Mouse (Mus musculus) neural tube, embryonic 11.5 days (tissue): Measurements from ENCODE around the gene Timp3. TPM values are rescaled to one million over a fixed set of nuclear protein-coding genes. Genes with fewer than 3 reads are reported as not detected.
A peak's percentile ranks its signal among the peaks of the same experiment; 100 is the strongest.

Experiments used
- ATAC-seq: fragments of 200-750 bp; cut with Nextera tagmentation; 2 replicates; pipeline ENCODE4 v1.8.0; 2017; ENCODE audit warnings: moderate number of reproducible peaks, mild to moderate bottlenecking, moderate TSS enrichment, moderate library complexity; ENCODE audit not compliant: insufficient read depth, low FRiP score, low TSS enrichment
- DNase-seq: peaks from one replicate; pipeline ENCODE4 v3.0.0-alpha.2; 2015; ENCODE audit warnings: low spot score
- H3K27ac ChIP-seq: fragments of 300-500 bp; sonication (generic); 2 replicates; pipeline ENCODE4 v1.5.1; 2014; ENCODE audit warnings: low read depth, mild to moderate bottlenecking, low read length
- H3K27me3 ChIP-seq: fragments of 300-500 bp; sonication (generic); 2 replicates; pipeline ENCODE4 v1.6.1; 2014; ENCODE audit warnings: mild to moderate bottlenecking, low read length, mixed read lengths; ENCODE audit not compliant: control insufficient read depth, insufficient read depth
- H3K36me3 ChIP-seq: fragments of 300-500 bp; sonication (generic); 2 replicates; pipeline ENCODE4 v1.6.1; 2014; ENCODE audit warnings: mild to moderate bottlenecking, low read length, moderate library complexity, mixed read lengths; ENCODE audit not compliant: control insufficient read depth, insufficient read depth
- H3K4me1 ChIP-seq: fragments of 300-500 bp; sonication (generic); 2 replicates; pipeline ENCODE4 v1.6.1; 2014; ENCODE audit warnings: low read length, mixed read lengths; ENCODE audit not compliant: control insufficient read depth, insufficient read depth
- H3K4me2 ChIP-seq: fragments of 300-500 bp; sonication (generic); 2 replicates; pipeline ENCODE4 v1.6.1; 2014; ENCODE audit warnings: low read depth, mild to moderate bottlenecking, moderate library complexity
- H3K4me3 ChIP-seq: fragments of 300-500 bp; sonication (generic); 2 replicates; pipeline ENCODE4 v1.5.1; 2014; ENCODE audit warnings: low read depth, low read length
- H3K9ac ChIP-seq: fragments of 300-500 bp; sonication (generic); 2 replicates; pipeline ENCODE4 v1.6.1; 2014; ENCODE audit warnings: mild to moderate bottlenecking, low read length
- H3K9me3 ChIP-seq: fragments of 300-500 bp; sonication (generic); 2 replicates; pipeline ENCODE4 v1.6.1; 2016; ENCODE audit warnings: low read length; ENCODE audit not compliant: control insufficient read depth
- WGBS: fragments of 180-500 bp; shearing (Covaris S2); extraction: QIAGEN DNeasy Blood & Tissue Kit; methylation state at CpG from one replicate; pipeline ENCODE4 v1.1.7; 2014; 5-methylcytosine and 5-hydroxymethylcytosine counted together
- polyA plus RNA-seq: library from polyadenylated mRNA; unstranded; fragments of >200 nt; fragmentation: Nextera tagmentation; extraction: Ambion mirVana; gene quantifications from 2 replicates; pipeline ENCODE4 v1.2.1, GENCODE M21; 2014

Gene Timp3
- polyA plus RNA-seq, 1 experiment from 2014 or later = 43.1 TPM

DNA sequence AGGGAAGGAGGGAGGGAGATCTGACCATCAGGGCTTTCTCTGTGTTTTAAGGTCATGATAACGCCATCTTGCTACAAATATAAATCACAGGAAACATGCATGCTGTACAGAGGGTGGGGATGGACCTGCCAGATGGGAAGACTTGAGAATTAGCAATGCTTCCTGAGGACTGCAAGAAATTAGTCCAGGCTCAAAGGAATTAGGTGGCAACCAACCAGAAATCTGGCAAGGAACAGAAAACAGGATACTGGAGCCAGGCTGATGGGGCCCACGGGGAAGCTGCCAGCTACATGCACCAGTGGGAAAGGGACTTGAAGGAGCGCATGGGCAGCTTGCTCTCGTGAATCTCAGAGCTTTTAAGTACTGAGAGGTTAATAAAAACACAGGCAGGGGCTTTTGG lies 59.5 kb downstream of the Timp3 start:
- Histone ChIP-seq H3K4me2 (no peak overlapping the region), H3K9me3 (no peaks in the 10 kb centered on the region), H3K4me3 (no peak overlapping the region), H3K9ac (no peak overlapping the region), H3K27ac (no peak overlapping the region), H3K4me1 (no peaks in the 10 kb centered on the region), H3K36me3 (no peaks in the 10 kb centered on the region), H3K27me3 (no peaks in the 10 kb centered on the region)
- WGBS = 58% methylated on average over 4 of the region's 4 CpGs
- DNase-seq (no peak), ATAC-seq (no peak)

GRCm38 (mm10) chr10:86363669-86364309 lies 63.6 kb downstream of the Timp3 start:
- H3K36me3 ChIP-seq = no peaks in the 10 kb centered on the region
- WGBS = 88% methylated on average over 8 of the region's 8 CpGs

DNA sequence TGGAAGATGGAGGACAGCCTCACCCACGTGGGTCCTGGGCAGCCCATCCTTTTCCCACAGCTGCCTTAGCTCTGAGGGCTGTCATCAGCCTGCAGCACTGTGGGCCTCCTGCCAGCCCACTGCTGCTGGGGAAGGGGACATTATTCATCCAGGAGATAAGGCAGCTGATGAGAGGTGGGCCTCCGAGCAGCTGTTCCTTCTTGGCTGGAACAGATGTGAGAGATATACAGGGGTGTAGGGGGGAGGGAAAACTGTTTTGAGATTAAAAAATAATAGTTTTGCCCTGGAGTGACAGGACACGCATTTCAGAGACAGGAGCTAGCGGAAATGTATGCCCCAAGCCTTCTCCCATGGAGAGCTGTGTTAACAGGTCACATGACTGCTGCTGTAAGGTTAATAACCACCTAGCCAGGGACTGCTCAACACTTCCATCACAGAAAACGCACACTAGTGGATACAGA lies 65.5 kb downstream of the Timp3 start:
- Histone ChIP-seq H3K27me3 (no peaks in the 10 kb centered on the region), H3K4me2 (no peak overlapping the region), H3K9ac (no peak overlapping the region), H3K9me3 (no peaks in the 10 kb centered on the region), H3K27ac (no peak overlapping the region), H3K36me3 (no peaks in the 10 kb centered on the region), H3K4me3 (no peak overlapping the region), H3K4me1 (no peaks in the 10 kb centered on the region)
- ATAC-seq = no peak
- DNase-seq = peak; percentile 52
- 54% methylated on average over 5 of the region's 5 CpGs for WGBS

More at GRCm38 (mm10) chr10:86363669-86364309, 63.6 kb downstream of the Timp3 start:
- Histone ChIP-seq H3K4me2 (no peak overlapping the region), H3K9me3 (no peaks in the 10 kb centered on the region), H3K9ac (no peak overlapping the region), H3K27me3 (no peaks in the 10 kb centered on the region), H3K4me3 (no peak overlapping the region), H3K4me1 (no peaks in the 10 kb centered on the region), H3K27ac (no peak overlapping the region)
- no peak for DNase-seq
- no peak for ATAC-seq

- 71% methylated on average over 4 of the region's 4 CpGs for WGBS
- no peaks in the 10 kb centered on the region for H3K27me3 ChIP-seq
- no peaks in the 10 kb centered on the region for H3K4me1 ChIP-seq
- H3K4me3 ChIP-seq = no peak overlapping the region
- H3K27ac ChIP-seq = no peak overlapping the region
- no peak overlapping the region for H3K9ac ChIP-seq
- H3K9me3 ChIP-seq = no peaks in the 10 kb centered on the region
- ATAC-seq = no peak
- H3K36me3 ChIP-seq = no peaks in the 10 kb centered on the region
- H3K4me2 ChIP-seq = no peak overlapping the region
- no peak for DNase-seq
Observed at GRCm38 (mm10) chr10:86367346-86367745, 67.2 kb downstream of the Timp3 start.

- Histone ChIP-seq H3K4me3 (no peak overlapping the region), H3K36me3 (no peaks in the 10 kb centered on the region), H3K4me1 (no peaks in the 10 kb centered on the region), H3K9ac (no peak overlapping the region), H3K4me2 (no peak overlapping the region), H3K27me3 (no peaks in the 10 kb centered on the region), H3K27ac (no peak overlapping the region), H3K9me3 (no peaks in the 10 kb centered on the region)
- ATAC-seq (no peak), DNase-seq (peak; percentile 26)
- 73% methylated on average over 12 of the region's 12 CpGs for WGBS
Observed at GRCm38 (mm10) chr10:86368811-86369210, 68.6 kb downstream of the Timp3 start.

- Histone ChIP-seq H3K27me3 (no peaks in the 10 kb centered on the region), H3K4me2 (no peak overlapping the region), H3K9ac (no peak overlapping the region), H3K36me3 (no peaks in the 10 kb centered on the region), H3K27ac (no peak overlapping the region), H3K4me3 (no peak overlapping the region), H3K4me1 (no peaks in the 10 kb centered on the region), H3K9me3 (no peaks in the 10 kb centered on the region)
- WGBS = 76% methylated on average over 4 of the region's 4 CpGs
- no peak for ATAC-seq
- no peak for DNase-seq
Observed at GRCm38 (mm10) chr10:86369346-86369745, 69.2 kb downstream of the Timp3 start.

DNA sequence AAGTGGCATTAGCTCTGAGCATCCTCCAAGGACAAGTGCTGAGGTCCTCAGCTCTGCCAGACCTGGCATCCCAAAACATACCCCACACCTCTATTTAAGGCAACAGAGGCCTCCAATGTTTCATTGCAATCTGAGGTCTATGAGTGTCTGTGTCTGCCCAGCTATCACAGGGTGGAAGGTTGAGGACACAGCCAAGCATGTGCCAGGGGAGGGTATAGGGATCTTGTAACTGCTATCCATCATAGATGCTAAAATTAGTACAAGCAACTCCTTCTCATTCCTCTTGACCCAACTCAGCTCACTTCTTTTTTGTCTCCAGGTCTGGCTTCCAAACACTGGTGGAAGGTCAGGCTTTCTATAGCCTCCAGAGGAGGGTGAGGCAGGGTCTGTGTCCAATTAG lies 71.4 kb downstream of the Timp3 start:
- Histone ChIP-seq H3K4me3 (no peak overlapping the region), H3K4me2 (no peak overlapping the region), H3K36me3 (no peaks in the 10 kb centered on the region), H3K27me3 (no peaks in the 10 kb centered on the region), H3K9ac (no peak overlapping the region), H3K9me3 (no peaks in the 10 kb centered on the region), H3K27ac (no peak overlapping the region), H3K4me1 (no peaks in the 10 kb centered on the region)
- DNase-seq (no peak), ATAC-seq (no peak)

GRCm38 (mm10) chr10:86374061-86374460 lies 73.9 kb downstream of the Timp3 start:
- Histone ChIP-seq H3K4me1 (no peaks in the 10 kb centered on the region), H3K4me2 (no peak overlapping the region), H3K9ac (no peak overlapping the region), H3K27me3 (no peaks in the 10 kb centered on the region), H3K4me3 (no peak overlapping the region), H3K36me3 (no peaks in the 10 kb centered on the region), H3K9me3 (no peaks in the 10 kb centered on the region), H3K27ac (no peak overlapping the region)
- 93% methylated on average over 2 of the region's 2 CpGs for WGBS
- DNase-seq = no peak
- no peak for ATAC-seq

DNA sequence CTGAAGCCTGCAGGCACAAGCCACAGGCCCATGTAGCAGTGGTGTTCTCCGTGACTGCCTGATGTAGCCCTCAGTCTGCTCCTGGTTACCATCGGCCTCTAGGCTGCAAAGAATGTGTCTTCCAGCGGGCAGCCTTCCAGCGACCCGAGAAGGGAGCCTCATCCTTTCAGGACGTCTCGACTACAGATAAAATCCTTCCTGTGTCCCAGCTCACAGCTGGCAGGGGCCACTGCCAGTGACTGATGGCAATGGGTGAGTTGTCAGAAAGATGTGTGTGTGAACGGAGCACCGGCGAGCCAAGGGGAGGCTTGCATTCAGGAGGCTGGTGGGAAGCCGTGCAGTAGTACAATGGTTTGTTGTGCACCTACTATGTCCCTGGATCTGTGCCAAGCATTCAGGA lies 75.7 kb downstream of the Timp3 start:
- Histone ChIP-seq H3K36me3 (no peaks in the 10 kb centered on the region), H3K4me1 (no peaks in the 10 kb centered on the region), H3K27me3 (no peaks in the 10 kb centered on the region), H3K4me3 (no peak overlapping the region), H3K9ac (no peak overlapping the region), H3K27ac (no peak overlapping the region), H3K4me2 (no peak overlapping the region), H3K9me3 (no peaks in the 10 kb centered on the region)
- no peak for ATAC-seq
- DNase-seq = no peak
- WGBS = 66% methylated on average over 11 of the region's 11 CpGs
